Mouse (Mus musculus) lung, postnatal 25 days (tissue): ENCODE data around the gene Copb1.

ENCODE experiments used
- DNase-seq: peaks from one replicate; pipeline ENCODE4 v3.0.0; 2022; ENCODE audit warnings: low spot score

Gene Copb1

GRCm38 (mm10) chr7:114253885-114254833 is at the start of gene Copb1:
TSS of gene Copb1 (minus strand) at chr7:114254711.
- DNase-seq: peak; percentile 96

GRCm38 (mm10) chr7:114301293-114301782 is 46.8 kb upstream of the Copb1 start:
- peak; percentile 49 for DNase-seq

- DNase-seq: no peak
Observed at GRCm38 (mm10) chr7:114300782-114301181, 46.3 kb upstream of the Copb1 start.

GRCm38 (mm10) chr7:114299247-114299646 is 44.7 kb upstream of the Copb1 start:
- no peak for DNase-seq

- no peak for DNase-seq
Observed at GRCm38 (mm10) chr7:114294698-114295097, 40.2 kb upstream of the Copb1 start.

GRCm38 (mm10) chr7:114293903-114294302 is 39.4 kb upstream of the Copb1 start:
- DNase-seq: no peak

- peak; percentile 90 for DNase-seq
Observed at GRCm38 (mm10) chr7:114292501-114292971, 38.0 kb upstream of the Copb1 start.

- no peak for DNase-seq
Observed at GRCm38 (mm10) chr7:114291461-114292335, 37.2 kb upstream of the Copb1 start.

GRCm38 (mm10) chr7:114290078-114290506 is 35.6 kb upstream of the Copb1 start:
- no peak for DNase-seq

GRCm38 (mm10) chr7:114284296-114284910 is 29.9 kb upstream of the Copb1 start:
- no peak for DNase-seq

- no peak for DNase-seq
Observed at GRCm38 (mm10) chr7:114283006-114283405, 28.5 kb upstream of the Copb1 start.

GRCm38 (mm10) chr7:114281671-114282070 is 27.2 kb upstream of the Copb1 start:
- DNase-seq: peak; percentile 63

GRCm38 (mm10) chr7:114276005-114276752 is 21.7 kb upstream of the Copb1 start, which contains the start of gene Psma1:
TSS of gene Psma1 (minus strand) at chr7:114276118.
- peak; percentile 95 for DNase-seq

- DNase-seq: no peak
Observed at GRCm38 (mm10) chr7:114275372-114276004, 21.0 kb upstream of the Copb1 start.

GRCm38 (mm10) chr7:114268446-114268845 is 13.9 kb upstream of the Copb1 start:
- no peak for DNase-seq

GRCm38 (mm10) chr7:114251684-114252083 is 2.8 kb downstream of the Copb1 start:
- DNase-seq: no peak

GRCm38 (mm10) chr7:114233980-114234379 is 20.5 kb downstream of the Copb1 start:
- DNase-seq: no peak

- DNase-seq: no peak
Observed at GRCm38 (mm10) chr7:114232982-114233381, 21.5 kb downstream of the Copb1 start.

GRCm38 (mm10) chr7:114231857-114232256 is 22.7 kb downstream of the Copb1 start:
- no peak for DNase-seq

GRCm38 (mm10) chr7:114226521-114226920 is 28.0 kb downstream of the Copb1 start:
- peak; percentile 37 for DNase-seq
